Mouse (Mus musculus): ENCODE measurements around the gene Eefsec. TPM values are rescaled to one million over a fixed set of nuclear protein-coding genes. Genes with fewer than 3 reads are reported as not detected.

Eefsec gene
- 49.4 and 49.5 TPM in 2 replicates for polyA plus RNA-seq (2014; fragmentation: Nextera tagmentation; extraction: Ambion mirVana)

GRCm38 (mm10) chr6:88446063-88447002 is at the start of gene Eefsec:
Gene Eefsec, minus strand, starts transcription at chr6:88446539.
- H3K4me2 ChIP-seq (replicated peaks; ENCODE audit: low read depth, low read length), result peak within 1 kb of the TSS; percentile 70
- 0 out of 2 replicates have a peak, but pooled peaks cover 2% of the 10 kb centered on the region for H3K27me3 ChIP-seq (ENCODE audit: control insufficient read depth, insufficient read depth, low read length)
- peaks cover 10% of the 10 kb centered on the region; the same call in 1 of the 2 replicates for H3K4me1 ChIP-seq (ENCODE audit: control insufficient read depth, insufficient read depth, low read length)
- H3K4me3 ChIP-seq (ENCODE audit: low read depth, low read length), result peak within 1 kb of the TSS; percentile 88
- peak within 1 kb of the TSS; percentile 61 for H3K27ac ChIP-seq (ENCODE audit: low read length)
- peak; percentile 89 for ATAC-seq (ENCODE audit: insufficient number of reproducible peaks, insufficient read depth, low FRiP score, low read depth)
- WGBS, result under 1% methylated on average over 72 of the region's 72 CpGs
- no peaks in the 10 kb centered on the region for H3K9me3 ChIP-seq (ENCODE audit: control insufficient read depth, low read depth, low read length)
- H3K9ac ChIP-seq (replicated peaks; ENCODE audit: low read depth, low read length), result peak within 1 kb of the TSS; percentile 86
- no peaks in the 10 kb centered on the region for H3K36me3 ChIP-seq (ENCODE audit: control insufficient read depth, insufficient read depth, low read length)

GRCm38 (mm10) chr6:88493712-88494111 is 47.4 kb upstream of the Eefsec start:
- H3K27me3 ChIP-seq (ENCODE audit: control insufficient read depth, insufficient read depth, low read length), result no peaks in the 10 kb centered on the region
- H3K9me3 ChIP-seq (ENCODE audit: control insufficient read depth, low read depth, low read length), result no peaks in the 10 kb centered on the region
- ATAC-seq (ENCODE audit: insufficient number of reproducible peaks, insufficient read depth, low FRiP score, low read depth), result no peak
- H3K4me2 ChIP-seq (replicated peaks; ENCODE audit: low read depth, low read length), result no peak overlapping the region
- peaks cover 38% of the 10 kb centered on the region for H3K36me3 ChIP-seq (ENCODE audit: control insufficient read depth, insufficient read depth, low read length)
- no peak overlapping the region for H3K27ac ChIP-seq (ENCODE audit: low read length)
- H3K4me3 ChIP-seq (ENCODE audit: low read depth, low read length), result no peak overlapping the region
- no peak overlapping the region for H3K9ac ChIP-seq (replicated peaks; ENCODE audit: low read depth, low read length)
- 90% methylated on average over 6 of the region's 6 CpGs for WGBS
- no peaks in the 10 kb centered on the region for H3K4me1 ChIP-seq (ENCODE audit: control insufficient read depth, insufficient read depth, low read length)

- H3K9ac ChIP-seq (replicated peaks; ENCODE audit: low read depth, low read length), result no peak overlapping the region
- H3K27ac ChIP-seq (ENCODE audit: low read length), result no peak overlapping the region
- H3K4me1 ChIP-seq (ENCODE audit: control insufficient read depth, insufficient read depth, low read length), result no peaks in the 10 kb centered on the region
- no peak for ATAC-seq (ENCODE audit: insufficient number of reproducible peaks, insufficient read depth, low FRiP score, low read depth)
- H3K4me2 ChIP-seq (replicated peaks; ENCODE audit: low read depth, low read length), result no peak overlapping the region
- peaks cover 37% of the 10 kb centered on the region for H3K36me3 ChIP-seq (ENCODE audit: control insufficient read depth, insufficient read depth, low read length)
- H3K4me3 ChIP-seq (ENCODE audit: low read depth, low read length), result no peak overlapping the region
- H3K27me3 ChIP-seq (ENCODE audit: control insufficient read depth, insufficient read depth, low read length), result no peaks in the 10 kb centered on the region
- no peaks in the 10 kb centered on the region for H3K9me3 ChIP-seq (ENCODE audit: control insufficient read depth, low read depth, low read length)
- WGBS, result 92% methylated on average over 12 of the region's 12 CpGs
Observed at GRCm38 (mm10) chr6:88490629-88491354, 44.5 kb upstream of the Eefsec start.

- 89% methylated on average over 6 of the region's 6 CpGs for WGBS
- peaks cover 38% of the 10 kb centered on the region for H3K36me3 ChIP-seq (ENCODE audit: control insufficient read depth, insufficient read depth, low read length)
Observed at GRCm38 (mm10) chr6:88489834-88490233, 43.5 kb upstream of the Eefsec start.

GRCm38 (mm10) chr6:88489026-88489425 is 42.7 kb upstream of the Eefsec start:
- no peak for ATAC-seq (ENCODE audit: insufficient number of reproducible peaks, insufficient read depth, low FRiP score, low read depth)
- no peak overlapping the region for H3K4me3 ChIP-seq (ENCODE audit: low read depth, low read length)
- H3K27ac ChIP-seq (ENCODE audit: low read length), result no peak overlapping the region
- 88% methylated on average over 7 of the region's 7 CpGs for WGBS
- H3K4me1 ChIP-seq (ENCODE audit: control insufficient read depth, insufficient read depth, low read length), result no peaks in the 10 kb centered on the region
- no peak overlapping the region for H3K4me2 ChIP-seq (replicated peaks; ENCODE audit: low read depth, low read length)
- H3K36me3 ChIP-seq (ENCODE audit: control insufficient read depth, insufficient read depth, low read length), result peaks cover 45% of the 10 kb centered on the region
- H3K9me3 ChIP-seq (ENCODE audit: control insufficient read depth, low read depth, low read length), result no peaks in the 10 kb centered on the region
- H3K9ac ChIP-seq (replicated peaks; ENCODE audit: low read depth, low read length), result no peak overlapping the region
- H3K27me3 ChIP-seq (ENCODE audit: control insufficient read depth, insufficient read depth, low read length), result no peaks in the 10 kb centered on the region

More at GRCm38 (mm10) chr6:88489834-88490233, 43.5 kb upstream of the Eefsec start:
- Histone ChIP-seq H3K27me3 (ENCODE audit: control insufficient read depth, insufficient read depth, low read length) (no peaks in the 10 kb centered on the region), H3K4me2 (replicated peaks; ENCODE audit: low read depth, low read length) (no peak overlapping the region), H3K4me3 (ENCODE audit: low read depth, low read length) (no peak overlapping the region), H3K27ac (ENCODE audit: low read length) (no peak overlapping the region), H3K4me1 (ENCODE audit: control insufficient read depth, insufficient read depth, low read length) (no peaks in the 10 kb centered on the region), H3K9ac (replicated peaks; ENCODE audit: low read depth, low read length) (no peak overlapping the region), H3K9me3 (ENCODE audit: control insufficient read depth, low read depth, low read length) (no peaks in the 10 kb centered on the region)
- no peak for ATAC-seq (ENCODE audit: insufficient number of reproducible peaks, insufficient read depth, low FRiP score, low read depth)

- Histone ChIP-seq H3K4me2 (replicated peaks; ENCODE audit: low read depth, low read length) (no peak overlapping the region), H3K4me3 (ENCODE audit: low read depth, low read length) (no peak overlapping the region), H3K27me3 (ENCODE audit: control insufficient read depth, insufficient read depth, low read length) (no peaks in the 10 kb centered on the region), H3K9me3 (ENCODE audit: control insufficient read depth, low read depth, low read length) (no peaks in the 10 kb centered on the region), H3K27ac (ENCODE audit: low read length) (no peak overlapping the region), H3K36me3 (ENCODE audit: control insufficient read depth, insufficient read depth, low read length) (peaks cover 46% of the 10 kb centered on the region), H3K4me1 (ENCODE audit: control insufficient read depth, insufficient read depth, low read length) (no peaks in the 10 kb centered on the region), H3K9ac (replicated peaks; ENCODE audit: low read depth, low read length) (no peak overlapping the region)
- WGBS, result 89% methylated on average over 8 of the region's 8 CpGs
- ATAC-seq (ENCODE audit: insufficient number of reproducible peaks, insufficient read depth, low FRiP score, low read depth), result peak; percentile 58; the same call in 1 of the 2 replicates
Observed at GRCm38 (mm10) chr6:88486893-88487292, 40.6 kb upstream of the Eefsec start.

GRCm38 (mm10) chr6:88485378-88485777 is 39.0 kb upstream of the Eefsec start:
- 77% methylated on average over 6 of the region's 6 CpGs for WGBS

GRCm38 (mm10) chr6:88483913-88484312 is 37.6 kb upstream of the Eefsec start:
- H3K27ac ChIP-seq (ENCODE audit: low read length), result no peak overlapping the region
- H3K9ac ChIP-seq (replicated peaks; ENCODE audit: low read depth, low read length), result no peak overlapping the region
- H3K4me3 ChIP-seq (ENCODE audit: low read depth, low read length), result no peak overlapping the region
- H3K9me3 ChIP-seq (ENCODE audit: control insufficient read depth, low read depth, low read length), result no peaks in the 10 kb centered on the region
- H3K36me3 ChIP-seq (ENCODE audit: control insufficient read depth, insufficient read depth, low read length), result peaks cover 68% of the 10 kb centered on the region
- ATAC-seq (ENCODE audit: insufficient number of reproducible peaks, insufficient read depth, low FRiP score, low read depth), result no peak
- H3K27me3 ChIP-seq (ENCODE audit: control insufficient read depth, insufficient read depth, low read length), result no peaks in the 10 kb centered on the region
- H3K4me2 ChIP-seq (replicated peaks; ENCODE audit: low read depth, low read length), result no peak overlapping the region
- H3K4me1 ChIP-seq (ENCODE audit: control insufficient read depth, insufficient read depth, low read length), result no peaks in the 10 kb centered on the region

More at GRCm38 (mm10) chr6:88485378-88485777, 39.0 kb upstream of the Eefsec start:
- H3K9me3 ChIP-seq (ENCODE audit: control insufficient read depth, low read depth, low read length), result no peaks in the 10 kb centered on the region
- no peak overlapping the region for H3K9ac ChIP-seq (replicated peaks; ENCODE audit: low read depth, low read length)
- H3K27me3 ChIP-seq (ENCODE audit: control insufficient read depth, insufficient read depth, low read length), result no peaks in the 10 kb centered on the region
- H3K4me1 ChIP-seq (ENCODE audit: control insufficient read depth, insufficient read depth, low read length), result no peaks in the 10 kb centered on the region
- no peak for ATAC-seq (ENCODE audit: insufficient number of reproducible peaks, insufficient read depth, low FRiP score, low read depth)
- H3K36me3 ChIP-seq (ENCODE audit: control insufficient read depth, insufficient read depth, low read length), result peaks cover 56% of the 10 kb centered on the region
- H3K4me3 ChIP-seq (ENCODE audit: low read depth, low read length), result no peak overlapping the region
- no peak overlapping the region for H3K4me2 ChIP-seq (replicated peaks; ENCODE audit: low read depth, low read length)
- H3K27ac ChIP-seq (ENCODE audit: low read length), result no peak overlapping the region

Measured in stomach, embryonic 14.5 days (tissue).